Mouse (Mus musculus) left cerebral cortex, adult 18-20 months (tissue): ENCODE data around the gene Gm10273. TPM values are rescaled to one million over a fixed set of nuclear protein-coding genes. Genes with fewer than 3 reads are reported as not detected.
"Not testable (repeated sequence)": the region's sequence is repeated elsewhere in the genome, so short reads cannot be mapped to it uniquely, and the experiment has no call there.

Experiments used
- DNase-seq, 2 experiments: peaks; one replicate each; pipeline ENCODE4 v3.0.0; 2021 to 2022; ENCODE audit warnings: low spot score in 2 of 2, mixed read lengths in 1 of 2
- long read RNA-seq, 2 experiments: library from polyadenylated mRNA; stranded (forward); transcript quantifications; one replicate each; pipeline ENCODE4 v2.0.0; 2021
- total RNA-seq, 2 experiments: library from RNA; stranded (reverse); gene quantifications; 2 replicates each; pipeline ENCODE4 v1.2.3; 2021

Gm10273 gene
- total RNA-seq: 10 to 100 TPM; 46.4 to 50.8 TPM
- long read RNA-seq, experiment 1, partial matches to known transcripts: 0 of 2 reads
- long read RNA-seq, experiment 1, other reads (novel, unspliced or antisense): 0 of 2 reads
- long read RNA-seq, experiment 2, partial matches to known transcripts: 0 of 1 reads
- long read RNA-seq, experiment 2, other reads (novel, unspliced or antisense): 0 of 1 reads

DNA sequence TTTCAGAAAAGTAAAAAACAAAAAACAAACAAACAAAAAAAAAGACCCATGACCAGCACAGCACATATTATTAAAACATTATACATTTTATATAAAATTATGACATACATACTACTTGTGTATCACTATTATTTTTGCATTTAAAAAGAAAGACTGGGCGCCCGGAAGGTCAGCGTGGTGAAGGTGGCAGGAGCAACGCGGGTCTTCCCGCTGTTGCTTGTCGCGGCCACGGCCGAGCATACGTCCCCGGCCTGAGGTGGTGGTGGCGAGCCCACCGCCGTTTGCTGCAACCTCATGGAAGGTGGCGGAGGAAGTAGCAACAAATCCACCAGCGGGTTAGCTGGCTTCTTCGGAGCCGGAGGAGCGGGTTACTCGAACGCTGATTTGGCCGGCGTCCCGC is at the start of gene Gm10273:
Gm10273 (plus strand) TSS at position 172 of the 400 bp plus-strand sequence.
- not testable (repeated sequence) for DNase-seq

DNA sequence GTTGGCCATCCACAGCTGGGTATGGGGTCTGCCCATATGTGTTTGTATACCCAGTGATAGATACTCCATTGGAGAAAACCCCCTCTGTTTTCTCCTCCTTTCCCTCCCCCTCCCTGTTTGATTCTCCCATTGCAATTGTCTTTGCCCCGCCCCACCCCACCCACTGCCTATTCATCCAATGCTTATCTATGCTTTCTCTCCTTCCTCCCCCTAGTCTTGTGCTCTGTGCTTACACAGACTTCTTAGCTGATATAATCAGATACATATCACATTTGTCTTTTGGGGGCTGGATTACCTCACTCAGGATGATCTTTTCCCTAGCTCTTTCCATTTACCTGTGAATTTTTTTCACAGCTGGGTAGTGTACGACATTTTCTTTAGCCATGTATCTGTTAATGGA is 48.9 kb upstream of the Gm10273 start:
- no peak for DNase-seq

DNA sequence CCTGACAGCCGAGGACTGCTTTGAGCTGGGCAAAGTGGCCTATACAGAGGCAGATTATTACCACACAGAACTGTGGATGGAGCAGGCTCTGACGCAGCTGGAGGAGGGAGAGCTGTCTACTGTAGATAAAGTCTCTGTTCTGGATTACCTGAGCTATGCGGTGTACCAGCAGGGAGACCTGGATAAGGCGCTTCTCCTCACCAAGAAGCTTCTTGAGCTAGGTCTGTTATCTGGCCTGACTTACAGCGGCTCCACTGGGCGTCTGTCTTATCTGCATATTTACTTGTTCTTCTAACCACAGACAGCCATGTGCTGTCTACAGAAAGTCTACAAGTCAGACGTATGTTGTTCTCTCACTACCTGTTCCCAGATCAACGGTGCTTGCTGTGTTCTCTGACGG is 47.2 kb upstream of the Gm10273 start:
- no peak for DNase-seq

DNA sequence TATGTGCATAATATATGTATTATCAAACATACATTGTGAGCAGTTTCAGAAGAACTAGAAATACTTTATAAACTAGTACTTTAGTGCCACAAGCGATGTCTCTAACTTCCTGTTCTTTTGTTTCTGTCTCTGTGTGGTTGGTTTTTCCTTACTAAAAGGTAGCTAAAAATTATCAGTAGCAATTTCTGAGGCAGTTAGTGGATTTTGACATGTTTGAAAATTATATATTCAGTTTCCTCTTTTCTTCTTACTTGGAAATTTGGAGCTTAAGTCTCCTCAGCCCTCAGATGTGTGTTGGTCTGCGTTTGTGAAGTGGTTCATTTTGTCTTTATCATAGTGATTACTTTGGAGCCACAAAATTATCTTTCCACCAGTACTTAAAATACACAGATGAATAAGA is 45.9 kb upstream of the Gm10273 start:
- no peak for DNase-seq

DNA sequence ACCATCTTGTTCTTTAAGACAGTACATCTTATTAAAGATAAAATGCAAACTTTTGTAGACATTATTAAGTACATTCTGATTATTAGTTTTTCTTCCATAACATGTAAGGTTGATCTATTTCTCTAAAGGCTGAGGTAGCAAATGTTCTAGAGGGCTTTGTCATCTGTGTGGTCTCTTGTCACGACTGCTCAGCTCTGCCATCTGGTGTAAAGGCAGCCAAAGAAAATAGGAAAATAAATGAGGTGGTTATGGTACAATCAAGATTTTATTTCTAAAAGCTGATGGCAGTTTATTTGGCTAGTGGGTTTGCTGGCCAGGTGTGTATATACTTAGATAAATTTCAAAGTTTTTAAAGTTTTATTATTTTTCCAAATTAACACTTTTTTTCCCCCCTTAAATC is 42.4 kb upstream of the Gm10273 start:
- DNase-seq: no peak

DNA sequence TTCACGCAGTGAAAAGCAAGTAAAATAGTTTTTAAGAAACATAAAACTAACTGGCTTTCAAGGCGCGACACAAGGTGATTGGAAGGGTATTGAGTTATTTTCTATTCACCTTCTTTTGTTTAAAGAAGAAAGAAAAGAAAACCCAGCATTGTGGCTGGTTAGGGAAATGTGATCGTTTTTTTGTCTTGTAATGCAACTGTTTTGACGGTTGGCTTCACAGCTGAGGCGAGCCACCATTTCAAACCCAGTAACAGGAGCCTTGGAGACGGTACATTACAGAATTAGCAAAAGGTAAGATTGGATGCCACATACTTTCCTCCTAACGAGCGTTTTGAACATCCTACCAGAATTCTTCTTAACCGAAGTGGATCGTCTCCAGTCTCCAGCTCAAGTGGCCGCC is 41.3 kb upstream of the Gm10273 start:
- no peak for DNase-seq

GRCm38 (mm10) chr10:59355020-59355419 is 40.4 kb upstream of the Gm10273 start:
- no peak for DNase-seq

- DNase-seq: no peak
These were observed 36.7 kb upstream of the Gm10273 start for GRCm38 (mm10) chr10:59358744-59359143.

DNA sequence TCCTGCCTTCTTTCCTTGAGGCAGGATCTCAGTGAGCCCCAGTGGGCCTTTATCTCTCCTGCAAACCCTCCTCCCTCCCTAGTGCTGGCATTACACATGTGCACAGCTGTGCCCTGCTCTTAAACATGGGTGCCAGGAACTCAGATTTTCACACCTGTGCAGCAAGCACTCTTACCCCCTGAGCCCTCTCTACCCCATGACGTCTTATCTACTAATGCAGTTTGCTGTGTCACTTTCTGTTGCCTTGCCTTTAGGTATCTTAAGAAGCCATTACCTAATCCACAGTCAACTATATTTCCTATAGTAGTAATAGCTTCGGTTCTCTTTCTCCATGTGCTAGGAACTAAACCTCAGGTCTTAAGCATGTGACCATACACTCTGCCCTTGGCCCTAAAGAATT is 32.2 kb upstream of the Gm10273 start:
- DNase-seq: no peak

- no peak for DNase-seq
These were observed 30.9 kb upstream of the Gm10273 start for GRCm38 (mm10) chr10:59364551-59364950.

DNA sequence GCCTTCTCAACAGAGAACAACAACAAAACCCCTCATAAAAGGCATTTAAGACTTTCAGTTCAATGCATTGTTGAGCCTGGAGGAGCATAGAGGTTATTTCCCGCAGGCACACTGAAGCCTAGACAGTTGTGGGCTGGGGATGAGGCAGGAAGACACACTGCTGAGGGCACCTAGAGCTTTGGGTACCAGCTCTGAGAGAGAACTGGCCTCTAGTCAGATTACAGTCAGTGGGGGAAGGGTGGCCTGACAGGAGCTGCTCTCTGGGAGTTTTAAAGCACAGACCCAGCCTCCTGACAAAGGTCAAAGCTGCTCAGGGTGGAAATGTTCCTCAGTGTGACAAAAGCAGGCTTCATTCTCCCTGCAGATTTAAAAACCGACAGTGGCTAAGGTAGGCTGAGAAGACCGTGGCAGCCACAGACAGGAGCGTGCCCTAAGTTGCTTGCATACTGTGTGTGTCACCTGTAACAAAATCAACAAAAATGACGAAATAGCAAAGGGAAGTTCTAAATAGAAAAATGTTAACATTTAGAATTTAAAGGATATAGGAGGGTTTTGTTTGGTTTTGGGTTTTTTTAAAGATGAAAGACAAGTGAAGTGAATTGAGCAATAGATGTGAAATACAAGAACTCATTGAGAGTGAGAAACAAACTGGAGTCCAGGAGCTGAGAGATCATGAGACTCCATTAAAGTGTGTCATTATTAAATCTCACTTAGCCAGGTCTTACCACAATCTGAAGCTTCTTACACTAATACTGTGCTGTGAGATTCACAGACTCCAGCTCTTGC is 29.4 kb upstream of the Gm10273 start:
- no peak for DNase-seq

DNA sequence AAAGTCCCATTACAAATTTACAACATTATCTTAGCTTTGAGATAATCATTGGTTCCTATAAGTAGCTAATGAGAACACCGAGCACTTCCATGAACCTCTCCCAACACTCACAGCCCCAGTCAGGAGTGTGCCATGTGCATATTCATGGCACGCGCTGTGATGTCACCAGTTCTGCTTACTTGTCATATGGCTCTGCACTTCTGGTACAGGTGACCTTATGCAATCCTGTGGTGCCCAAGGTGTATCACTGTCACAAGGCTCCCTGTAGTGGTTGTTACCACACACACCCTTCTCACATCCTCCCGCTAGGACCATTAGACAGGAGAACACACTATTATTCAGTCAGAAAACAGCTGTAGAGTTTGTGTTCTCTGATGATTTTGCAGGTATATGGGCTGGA is 28.7 kb upstream of the Gm10273 start:
- DNase-seq: no peak

DNA sequence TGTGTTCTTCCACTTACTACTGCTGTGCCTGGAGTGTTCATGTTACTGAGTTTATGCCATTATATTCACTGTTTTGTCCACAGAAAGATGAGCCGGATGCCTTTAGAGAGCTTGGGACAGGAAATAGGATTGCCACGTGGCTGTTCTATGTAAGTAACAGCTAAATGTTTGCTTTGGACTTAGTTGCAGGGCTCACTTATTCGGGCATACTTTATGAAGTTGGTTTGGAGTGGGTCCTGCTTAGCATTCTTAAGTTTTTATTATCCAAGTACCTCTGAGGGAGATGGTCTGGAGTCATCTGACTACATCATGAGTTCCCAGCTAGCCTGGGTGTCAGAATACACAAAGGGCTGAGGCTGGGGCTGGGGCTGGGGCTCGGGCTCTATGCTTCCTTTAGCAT is 28.2 kb upstream of the Gm10273 start:
- no peak for DNase-seq

DNA sequence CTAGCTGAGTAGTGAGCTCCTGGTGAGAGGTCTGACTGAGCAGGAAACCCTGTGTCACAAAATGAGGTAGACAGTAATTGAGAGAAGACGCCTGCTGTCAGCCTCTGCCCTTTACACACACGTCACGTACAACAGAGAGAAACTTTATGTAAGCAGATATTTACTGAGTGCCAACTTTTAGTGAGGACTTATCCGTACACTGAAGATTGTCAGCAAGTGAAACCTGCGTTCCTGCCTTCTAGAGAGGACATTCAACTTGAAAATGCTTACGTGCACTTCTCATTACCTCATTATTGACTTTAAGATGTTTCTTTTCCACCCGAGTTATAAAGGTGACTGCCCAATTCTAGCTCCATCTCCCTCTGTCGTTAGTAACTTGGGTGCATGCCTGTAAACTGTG is 26.7 kb upstream of the Gm10273 start:
- no peak for DNase-seq

DNA sequence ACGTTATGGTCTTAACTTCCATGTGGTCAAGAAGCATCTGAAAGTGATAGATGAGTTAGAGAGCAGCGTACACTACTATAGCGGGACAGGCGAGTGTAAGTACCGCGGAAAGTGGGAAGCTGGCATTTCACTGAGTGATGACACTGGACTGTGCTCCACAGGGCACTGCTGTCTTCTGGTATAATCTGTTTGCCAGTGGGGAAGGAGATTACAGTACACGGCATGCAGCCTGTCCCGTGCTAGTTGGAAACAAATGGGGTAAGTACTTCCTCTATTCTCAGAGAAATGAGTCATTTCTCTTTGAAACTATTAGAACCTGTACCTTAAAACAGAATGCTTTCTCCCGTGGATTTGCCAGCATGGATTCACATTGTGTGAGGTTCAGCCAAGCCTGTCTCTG is 26.0 kb upstream of the Gm10273 start:
- no peak for DNase-seq

GRCm38 (mm10) chr10:59377906-59378305 is 17.5 kb upstream of the Gm10273 start:
- DNase-seq: no peak

DNA sequence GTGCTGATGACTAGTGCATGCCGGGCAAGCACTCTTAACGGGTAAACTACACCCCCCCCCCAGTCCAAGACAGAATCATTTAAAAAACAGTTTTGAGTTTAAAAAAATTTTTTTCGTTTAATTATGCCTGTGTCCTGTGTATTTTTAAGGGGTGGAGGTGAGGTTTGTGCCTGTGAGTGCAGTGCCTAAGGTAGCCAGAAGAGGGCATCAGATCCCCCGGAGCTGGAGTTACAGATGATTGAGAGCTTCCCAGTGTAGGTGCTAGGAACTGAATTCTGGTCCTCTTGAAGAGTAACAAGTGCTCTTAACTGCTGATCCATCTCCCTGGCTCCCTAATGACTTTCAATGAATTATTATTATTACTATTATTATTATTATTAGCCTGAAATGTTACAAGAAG is 16.7 kb upstream of the Gm10273 start:
- no peak for DNase-seq

DNA sequence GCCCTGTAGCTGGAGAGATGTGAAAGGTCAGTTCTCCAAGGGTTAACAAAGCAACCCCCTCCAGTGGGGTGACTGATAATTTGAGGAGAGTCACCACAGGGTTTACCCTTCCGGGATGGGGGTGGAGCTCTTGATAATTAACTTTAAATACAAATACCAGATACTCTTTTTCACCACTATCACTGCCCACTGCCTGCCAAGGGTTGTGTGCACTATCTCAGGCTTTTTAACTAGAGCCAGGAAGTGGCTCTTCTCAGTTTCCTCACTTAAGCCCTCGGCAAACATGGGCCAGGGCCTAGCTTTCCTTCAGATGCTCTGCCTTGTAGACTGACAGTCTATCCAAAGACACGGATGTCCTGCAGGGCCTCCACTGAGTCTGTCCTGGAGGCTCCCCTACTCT is 15.5 kb upstream of the Gm10273 start:
- no peak for DNase-seq

DNA sequence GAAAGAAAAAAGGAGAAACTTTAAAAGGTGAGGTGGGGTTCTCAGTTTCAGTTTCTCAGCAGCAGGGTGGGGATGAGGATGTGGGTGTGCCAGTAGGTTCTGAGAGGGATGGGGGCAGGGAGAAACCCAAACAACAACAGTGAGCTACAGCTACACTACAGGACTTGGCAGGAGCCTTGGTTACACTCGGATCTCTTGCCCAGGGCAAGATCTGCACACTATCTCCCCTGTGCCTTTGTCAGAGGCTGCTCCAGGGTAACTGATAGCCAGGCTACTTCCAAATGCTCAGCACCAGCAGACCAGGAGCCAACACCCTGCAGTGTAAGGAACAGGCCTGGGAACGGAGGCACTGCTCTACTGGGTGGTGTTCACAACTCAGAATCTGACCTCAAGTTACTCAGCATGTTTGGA is 15.0 kb upstream of the Gm10273 start:
- no peak for DNase-seq

DNA sequence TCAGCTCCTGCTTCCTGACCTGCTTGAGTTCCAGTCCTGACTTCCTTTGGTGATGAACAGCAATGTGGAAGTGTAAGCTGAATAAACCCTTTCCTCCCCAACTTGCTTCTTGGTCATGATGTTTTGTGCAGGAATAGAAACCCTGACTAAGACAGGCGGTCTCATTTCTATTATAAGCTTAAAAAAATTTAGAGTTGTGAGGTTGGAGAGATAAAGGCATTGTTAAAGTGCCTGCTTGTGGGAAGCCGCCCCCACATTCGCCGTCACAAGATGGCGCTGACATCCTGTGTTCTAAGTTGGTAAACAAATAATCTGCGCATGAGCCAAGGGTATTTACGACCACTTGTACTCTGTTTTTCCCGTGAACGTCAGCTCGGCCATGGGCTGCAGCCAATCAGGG is 13.9 kb upstream of the Gm10273 start:
- DNase-seq: not testable (repeated sequence)

DNA sequence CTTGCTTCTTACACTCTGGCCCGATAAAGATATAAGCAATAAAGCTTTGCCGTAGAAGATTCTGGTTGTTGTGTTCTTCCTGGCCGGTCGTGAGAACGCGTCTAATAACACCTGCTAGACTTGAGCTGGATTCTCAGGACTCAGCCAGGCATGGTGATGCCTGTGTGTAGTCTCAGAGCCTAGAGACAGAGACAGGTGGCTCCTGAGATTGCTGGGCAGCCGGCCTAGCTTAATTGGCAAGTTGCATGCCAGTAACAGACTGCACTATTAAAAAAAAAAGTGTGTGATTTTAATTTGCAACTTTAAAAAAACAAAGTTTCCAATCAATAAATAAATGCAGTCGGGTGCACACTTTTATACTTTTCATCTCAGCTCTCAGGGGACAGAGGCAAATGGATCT is 8.5 kb upstream of the Gm10273 start:
- peak in 1 of 2 experiments; percentile 14 for DNase-seq

DNA sequence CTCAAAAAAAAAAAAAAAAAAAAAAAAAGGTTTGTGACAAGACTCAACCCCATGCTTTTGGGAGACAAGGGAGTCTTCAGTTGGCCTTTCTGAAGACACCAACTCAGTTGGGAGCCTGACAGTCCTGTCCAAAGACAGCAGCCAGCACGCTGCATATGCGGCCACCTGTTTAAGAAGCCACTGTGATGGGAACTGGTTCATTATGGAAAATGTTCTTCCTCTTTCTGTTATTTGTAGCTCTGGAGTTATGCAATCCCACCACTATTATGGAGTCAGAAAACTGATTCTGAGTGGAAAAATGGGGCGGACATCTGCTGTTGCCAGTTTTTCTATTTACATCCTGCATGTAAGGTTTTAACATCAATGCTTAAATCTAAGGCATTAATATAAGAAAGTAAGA is 5.8 kb upstream of the Gm10273 start:
- peak; percentile 3 to 34 for DNase-seq

DNA sequence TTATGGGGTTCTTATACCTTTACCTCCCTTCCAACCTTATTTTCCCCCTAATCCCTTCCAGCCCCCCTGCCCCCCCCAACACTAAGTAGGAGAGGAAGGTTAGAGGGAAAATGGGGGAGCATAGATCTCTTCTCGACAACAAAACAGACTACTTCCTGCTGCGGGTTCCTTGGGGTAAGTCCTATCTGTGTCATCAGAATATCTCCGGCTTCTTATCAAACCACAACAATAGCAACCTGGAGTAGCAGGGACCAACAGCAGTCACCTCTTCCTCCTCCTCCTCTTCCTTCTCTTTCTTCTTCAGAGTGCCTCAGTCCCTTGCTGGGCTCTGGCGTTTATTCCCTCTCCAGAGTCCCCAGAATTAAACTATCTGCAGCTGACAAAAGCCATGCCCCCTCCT is 3.5 kb upstream of the Gm10273 start:
- DNase-seq: no peak
